Mouse (Mus musculus) heart, embryonic 11.5 days (tissue): ENCODE results near the gene Cacng7. TPM values are rescaled to one million over a fixed set of nuclear protein-coding genes. Genes with fewer than 3 reads are reported as not detected.
A peak's percentile ranks its signal among the peaks of the same experiment; 100 is the strongest.

Experiments
- ATAC-seq: fragments of 200-750 bp; cut with Nextera tagmentation; replicated peaks from 2 replicates; pipeline ENCODE4 v1.8.0; 2017; ENCODE audit warnings: moderate library complexity; ENCODE audit not compliant: insufficient number of reproducible peaks, low FRiP score, low TSS enrichment
- H3K27ac ChIP-seq: fragments of 300-500 bp; sonication (generic); 2 replicates; pipeline ENCODE4 v1.5.1; 2014; ENCODE audit warnings: mild to moderate bottlenecking, low read depth, low read length
- H3K27me3 ChIP-seq: fragments of 300-500 bp; sonication (generic); 2 replicates; pipeline ENCODE4 v1.6.1; 2014; ENCODE audit warnings: mild to moderate bottlenecking, low read length, mixed read lengths; ENCODE audit not compliant: control insufficient read depth, insufficient read depth
- H3K36me3 ChIP-seq: fragments of 300-500 bp; sonication (generic); 2 replicates; pipeline ENCODE4 v1.6.1; 2014; ENCODE audit warnings: mild to moderate bottlenecking, low read length, moderate library complexity, mixed read lengths; ENCODE audit not compliant: control insufficient read depth, insufficient read depth
- H3K4me1 ChIP-seq: fragments of 300-500 bp; sonication (generic); 2 replicates; pipeline ENCODE4 v1.6.1; 2014; ENCODE audit warnings: low read length; ENCODE audit not compliant: control insufficient read depth, insufficient read depth
- H3K4me2 ChIP-seq: fragments of 300-500 bp; sonication (generic); 2 replicates; pipeline ENCODE4 v1.6.1; 2014; ENCODE audit warnings: mild to moderate bottlenecking, moderate library complexity
- H3K4me3 ChIP-seq: fragments of 300-500 bp; sonication (generic); 2 replicates; pipeline ENCODE4 v1.5.1; 2014; ENCODE audit warnings: low read depth, low read length
- H3K9ac ChIP-seq: fragments of 300-500 bp; sonication (generic); 2 replicates; pipeline ENCODE4 v1.6.1; 2014; ENCODE audit warnings: mild to moderate bottlenecking, low read depth, low read length, moderate library complexity
- H3K9me3 ChIP-seq: fragments of 300-500 bp; sonication (generic); replicated peaks from 2 replicates; pipeline ENCODE4 v1.6.1; 2016; ENCODE audit warnings: low read length; ENCODE audit not compliant: control insufficient read depth
- WGBS: fragments of 180-500 bp; shearing (Covaris S2); extraction: QIAGEN DNeasy Blood & Tissue Kit; methylation state at CpG from one replicate; pipeline ENCODE4 v1.1.7; 2014; ENCODE audit not compliant: insufficient replicate concordance; 5-methylcytosine and 5-hydroxymethylcytosine counted together
- polyA plus RNA-seq: library from polyadenylated mRNA; unstranded; fragments of >200 nt; fragmentation: Nextera tagmentation; extraction: Ambion mirVana; gene quantifications from 2 replicates; pipeline ENCODE4 v1.2.1, GENCODE M21; 2014

The Cacng7 gene
- polyA plus RNA-seq, 1 experiment from 2014 or later, result 0.24 TPM

GRCm38 (mm10) chr7:3386036-3386730 is 53.4 kb downstream of the Cacng7 start:
- Histone ChIP-seq H3K9me3 (no peaks in the 10 kb centered on the region), H3K4me1 (no peaks in the 10 kb centered on the region), H3K9ac (no peak overlapping the region), H3K4me3 (no peak overlapping the region), H3K27ac (no peak overlapping the region), H3K36me3 (no peaks in the 10 kb centered on the region), H3K4me2 (no peak overlapping the region), H3K27me3 (no peaks in the 10 kb centered on the region)
- 70% methylated on average over 6 of the region's 6 CpGs for WGBS
- no peak for ATAC-seq

- 80% methylated on average over 18 of the region's 18 CpGs for WGBS
- H3K36me3 ChIP-seq, result no peaks in the 10 kb centered on the region
- H3K9me3 ChIP-seq, result no peaks in the 10 kb centered on the region
- 0 out of 2 replicates have a peak, but pooled peaks cover 2% of the 10 kb centered on the region for H3K4me1 ChIP-seq
- H3K27ac ChIP-seq, result no peak overlapping the region
- no peak for ATAC-seq
- no peak overlapping the region for H3K9ac ChIP-seq
- no peak overlapping the region for H3K4me3 ChIP-seq
- no peak overlapping the region for H3K4me2 ChIP-seq
- H3K27me3 ChIP-seq, result no peaks in the 10 kb centered on the region
These were observed 55.0 kb downstream of the Cacng7 start for GRCm38 (mm10) chr7:3387761-3388160.

- ATAC-seq, result no peak
- Histone ChIP-seq H3K36me3 (no peaks in the 10 kb centered on the region), H3K27ac (no peak overlapping the region), H3K9ac (no peak overlapping the region), H3K27me3 (no peaks in the 10 kb centered on the region), H3K9me3 (no peaks in the 10 kb centered on the region), H3K4me1 (0 out of 2 replicates have a peak, but pooled peaks cover 2% of the 10 kb centered on the region), H3K4me3 (no peak overlapping the region), H3K4me2 (no peak overlapping the region)
- WGBS, result 42% methylated on average over 6 of the region's 6 CpGs
These were observed 56.1 kb downstream of the Cacng7 start for GRCm38 (mm10) chr7:3388885-3389284.

GRCm38 (mm10) chr7:3389444-3390412 is 57.0 kb downstream of the Cacng7 start:
- peak overlapping the region; percentile 27 for H3K4me3 ChIP-seq
- 0 out of 2 replicates have a peak, but pooled peaks cover 2% of the 10 kb centered on the region for H3K4me1 ChIP-seq
- H3K36me3 ChIP-seq, result no peaks in the 10 kb centered on the region
- H3K4me2 ChIP-seq, result peak overlapping the region; percentile 55
- under 1% methylated on average over 17 of the region's 17 CpGs for WGBS
- 0 out of 2 replicates have a peak overlapping the region, but pooled peaks have one; percentile 29 for H3K27ac ChIP-seq
- ATAC-seq, result no peak; the same call in 1 of the 2 replicates
- H3K9me3 ChIP-seq, result no peaks in the 10 kb centered on the region
- H3K27me3 ChIP-seq, result no peaks in the 10 kb centered on the region
- H3K9ac ChIP-seq, result no peak overlapping the region

- no peaks in the 10 kb centered on the region for H3K27me3 ChIP-seq
- H3K4me2 ChIP-seq, result peak within 1 kb of the TSS; percentile 55
- H3K9me3 ChIP-seq, result no peaks in the 10 kb centered on the region
- H3K27ac ChIP-seq, result 0 out of 2 replicates have a peak within 1 kb of the TSS, but pooled peaks have one; percentile 29
- no peaks in the 10 kb centered on the region for H3K36me3 ChIP-seq
- peak within 1 kb of the TSS; percentile 27 for H3K4me3 ChIP-seq
- 2% methylated on average over 7 of the region's 7 CpGs for WGBS
- 0 out of 2 replicates have a peak, but pooled peaks cover 2% of the 10 kb centered on the region for H3K4me1 ChIP-seq
- no peak within 1 kb of the TSS for H3K9ac ChIP-seq
- no peak for ATAC-seq
These were observed 57.8 kb downstream of the Cacng7 start, which contains the start of gene Cacng8 for GRCm38 (mm10) chr7:3390413-3391080. Gene Cacng8, plus strand, starts transcription at chr7:3390683.

GRCm38 (mm10) chr7:3391081-3391451 is 58.3 kb downstream of the Cacng7 start:
- Histone ChIP-seq H3K36me3 (no peaks in the 10 kb centered on the region), H3K9me3 (no peaks in the 10 kb centered on the region), H3K4me3 (peak overlapping the region; percentile 26), H3K4me1 (0 out of 2 replicates have a peak, but pooled peaks cover 2% of the 10 kb centered on the region), H3K27ac (no peak overlapping the region), H3K4me2 (peak overlapping the region; percentile 55), H3K9ac (no peak overlapping the region), H3K27me3 (no peaks in the 10 kb centered on the region)
- ATAC-seq, result no peak
- 4% methylated on average over 12 of the region's 12 CpGs for WGBS

- Histone ChIP-seq H3K4me2 (peak overlapping the region; percentile 25), H3K4me3 (no peak overlapping the region), H3K36me3 (no peaks in the 10 kb centered on the region), H3K4me1 (0 out of 2 replicates have a peak, but pooled peaks cover 2% of the 10 kb centered on the region), H3K9ac (no peak overlapping the region), H3K27ac (no peak overlapping the region), H3K9me3 (no peaks in the 10 kb centered on the region), H3K27me3 (no peaks in the 10 kb centered on the region)
- 21% methylated on average over 4 of the region's 4 CpGs for WGBS
- no peak for ATAC-seq
These were observed 59.1 kb downstream of the Cacng7 start for GRCm38 (mm10) chr7:3391809-3392208.

- H3K36me3 ChIP-seq, result no peaks in the 10 kb centered on the region
- no peak; the same call in 1 of the 2 replicates for ATAC-seq
- no peak overlapping the region for H3K9ac ChIP-seq
- H3K4me1 ChIP-seq, result no peaks in the 10 kb centered on the region
- no peak overlapping the region for H3K4me3 ChIP-seq
- no peaks in the 10 kb centered on the region for H3K9me3 ChIP-seq
- H3K4me2 ChIP-seq, result no peak overlapping the region
- no peak overlapping the region for H3K27ac ChIP-seq
- WGBS, result 75% methylated on average over 10 of the region's 10 CpGs
- H3K27me3 ChIP-seq, result no peaks in the 10 kb centered on the region
These were observed 64.6 kb downstream of the Cacng7 start for GRCm38 (mm10) chr7:3397355-3397754.
